Mouse (Mus musculus): ENCODE results near the gene Slc7a6. TPM values are rescaled to one million over a fixed set of nuclear protein-coding genes. Genes with fewer than 3 reads are reported as not detected.

Slc7a6 gene
- total RNA-seq, 2 experiments from 2014 or later = 21.9 to 29.6 TPM

Other genes starting within 250 kb of the Slc7a6 start
- gene Ctrl, start 235.0 kb upstream of the Slc7a6 start, total RNA-seq (2014; fragmentation: Nextera tagmentation) = 2.9 and 5.5 TPM in 2 replicates
- 2.7 TPM in 1 of 2 replicates, not detected in the other for gene Ctrl, start 235.0 kb upstream of the Slc7a6 start, total RNA-seq (2017)
- 176 and 220 TPM in 2 replicates for gene Psmb10, start 230.4 kb upstream of the Slc7a6 start, total RNA-seq (2014; fragmentation: Nextera tagmentation)
- gene Psmb10, start 230.4 kb upstream of the Slc7a6 start, total RNA-seq (2017) = 71.7 and 92.7 TPM in 2 replicates
- gene Lcat, start 225.5 kb upstream of the Slc7a6 start, total RNA-seq (2014; fragmentation: Nextera tagmentation) = not detected in 2 replicates
- not detected in 2 replicates for gene Lcat, start 225.5 kb upstream of the Slc7a6 start, total RNA-seq (2017)
- 4.7 and 7.8 TPM in 2 replicates for gene Slc12a4, start 202.8 kb upstream of the Slc7a6 start, total RNA-seq (2014; fragmentation: Nextera tagmentation)
- 1.6 and 6.8 TPM in 2 replicates for gene Slc12a4, start 202.8 kb upstream of the Slc7a6 start, total RNA-seq (2017)
- gene Dpep3, start 189.4 kb upstream of the Slc7a6 start, total RNA-seq (2014; fragmentation: Nextera tagmentation) = not detected in 2 replicates
- gene Dpep3, start 189.4 kb upstream of the Slc7a6 start, total RNA-seq (2017) = not detected in 2 replicates
- gene Dus2, start 177.5 kb upstream of the Slc7a6 start, total RNA-seq (2014; fragmentation: Nextera tagmentation) = 8.3 and 9.6 TPM in 2 replicates
- gene Dus2, start 177.5 kb upstream of the Slc7a6 start, total RNA-seq (2017) = 10.8 and 20.1 TPM in 2 replicates
- not detected in 2 replicates for gene Dpep2nb, start 162.9 kb upstream of the Slc7a6 start, total RNA-seq (2014; fragmentation: Nextera tagmentation)
- 0.39 TPM in 1 of 2 replicates, not detected in the other for gene Dpep2nb, start 162.9 kb upstream of the Slc7a6 start, total RNA-seq (2017)
- 5.6 and 11.6 TPM in 2 replicates for gene Ddx28, start 157.0 kb upstream of the Slc7a6 start, total RNA-seq (2014; fragmentation: Nextera tagmentation)
- gene Ddx28, start 157.0 kb upstream of the Slc7a6 start, total RNA-seq (2017) = 15.1 and 20.2 TPM in 2 replicates
- gene Nfatc3, start 110.0 kb upstream of the Slc7a6 start, total RNA-seq (2014; fragmentation: Nextera tagmentation) = 74.1 and 86.3 TPM in 2 replicates
- 31.7 and 32.7 TPM in 2 replicates for gene Nfatc3, start 110.0 kb upstream of the Slc7a6 start, total RNA-seq (2017)
- gene Esrp2, start 31.9 kb upstream of the Slc7a6 start, total RNA-seq (2014; fragmentation: Nextera tagmentation) = not detected in 2 replicates
- not detected in 2 replicates for gene Esrp2, start 31.9 kb upstream of the Slc7a6 start, total RNA-seq (2017)
- gene Pla2g15, start 18.5 kb upstream of the Slc7a6 start, total RNA-seq (2014; fragmentation: Nextera tagmentation) = 22.9 and 35.4 TPM in 2 replicates
- 12.9 and 17.9 TPM in 2 replicates for gene Pla2g15, start 18.5 kb upstream of the Slc7a6 start, total RNA-seq (2017)
- 35.9 and 45.8 TPM in 2 replicates for gene Slc7a6os, start 42.1 kb downstream of the Slc7a6 start, total RNA-seq (2014; fragmentation: Nextera tagmentation)
- gene Slc7a6os, start 42.1 kb downstream of the Slc7a6 start, total RNA-seq (2017) = 36.2 and 37.2 TPM in 2 replicates
- gene Prmt7, start 42.1 kb downstream of the Slc7a6 start, total RNA-seq (2014; fragmentation: Nextera tagmentation) = 22.9 and 31.2 TPM in 2 replicates
- 46.4 and 66.3 TPM in 2 replicates for gene Prmt7, start 42.1 kb downstream of the Slc7a6 start, total RNA-seq (2017)
- gene Smpd3, start 169.1 kb downstream of the Slc7a6 start, total RNA-seq (2014; fragmentation: Nextera tagmentation) = not detected in 2 replicates
- 0.13 TPM in 1 of 2 replicates, not detected in the other for gene Smpd3, start 169.1 kb downstream of the Slc7a6 start, total RNA-seq (2017)
- gene Zfp90, start 246.5 kb downstream of the Slc7a6 start, total RNA-seq (2014; fragmentation: Nextera tagmentation) = 6.7 and 9.2 TPM in 2 replicates
- 6.0 and 7.8 TPM in 2 replicates for gene Zfp90, start 246.5 kb downstream of the Slc7a6 start, total RNA-seq (2017)

Data from granulocyte monocyte progenitor cell, adult 5-6 weeks (primary cell).